Mouse (Mus musculus): ENCODE measurements at regions not wholly inside any gene's neighbourhood (a gene's known extent, or its start where the extent isn't known, plus 50 kb on each side); places are given as distances from the start of the nearest gene placed in this dataset.

DNA sequence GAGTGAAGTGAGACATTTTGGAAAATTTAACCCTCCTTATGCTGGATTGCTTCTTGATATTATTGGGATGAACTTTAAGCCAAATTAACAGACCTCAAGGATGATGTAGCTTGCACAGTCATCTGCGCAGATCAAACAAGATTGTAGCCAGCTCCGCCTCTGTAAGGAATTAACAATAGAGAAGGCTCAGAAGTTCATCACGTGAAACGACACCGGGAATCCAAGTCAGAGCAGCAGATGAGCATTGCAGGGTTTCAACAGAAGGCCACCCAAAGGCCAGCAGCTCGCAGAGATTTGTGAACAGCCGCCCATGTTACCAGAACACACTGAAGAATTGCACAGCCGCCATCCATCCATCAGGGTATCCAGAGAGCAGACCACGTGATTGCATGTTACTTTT is 391.1 kb downstream of the Med10 start:
- Histone ChIP-seq H3K9me3 (replicated peaks; ENCODE audit: low read length) (peaks cover 73% of the 10 kb centered on the region), H3K36me3 (replicated peaks in 1 of 2; ENCODE audit: control insufficient read depth in 1 of 2, insufficient read depth in 1 of 2, low read length in 1 of 2) (no peaks in the 10 kb centered on the region), H3K4me3 (replicated peaks in 1 of 3; ENCODE audit: low read depth in 2 of 3, low read length in 2 of 3, poor library complexity in 1 of 3) (no peak overlapping the region), H3K27ac (ENCODE audit: insufficient read depth, low read depth) (no peak overlapping the region), H3K9ac (ENCODE audit: insufficient read depth, low read depth) (no peak overlapping the region), H3K79me2 (replicated peaks; ENCODE audit: control insufficient read depth, extremely low read depth, insufficient read depth, poor library complexity, severe bottlenecking) (no peaks in the 10 kb centered on the region), H3K27me3 (replicated peaks) (no peaks in the 10 kb centered on the region), H3K4me2 (ENCODE audit: insufficient read depth, low read depth, poor library complexity, severe bottlenecking) (no peak overlapping the region), H3K4me1 (ENCODE audit: control insufficient read depth in 1 of 2, insufficient read depth in 2 of 2) (no peaks in the 10 kb centered on the region)
- in situ Hi-C loops (cut with MboI; ENCODE audit: low pct_ligation_motif_present, low pct_unique_long_range_greater_than_20kb, low sequenced_read_pairs) = no loop called here
- TF ChIP-seq CTCF (conservative IDR thresholded peaks at IDR 0.05 in 1 of 2, IDR thresholded peaks at IDR 0.05 in 1 of 2; ENCODE audit: low read depth in 2 of 2, low read length in 2 of 2) (no peak), MAX (IDR thresholded peaks at IDR 0.05; ENCODE audit: low read length) (no peak), MAZ (IDR thresholded peaks at IDR 0.05; ENCODE audit: low read depth, low read length) (no peak), CHD2 (IDR thresholded peaks at IDR 0.05; ENCODE audit: low read length) (no peak), ZC3H11A (IDR thresholded peaks at IDR 0.05; ENCODE audit: low read depth, low read length) (no peak), CHD1 (IDR thresholded peaks at IDR 0.05; ENCODE audit: low read depth, low read length) (no peak), KAT2A (IDR thresholded peaks at IDR 0.05; ENCODE audit: insufficient replicate concordance, low read length) (no peak), EP300 (IDR thresholded peaks at IDR 0.05; ENCODE audit: low read length) (no peak), ZNF384 (IDR thresholded peaks at IDR 0.05; ENCODE audit: low read depth, low read length) (no peak), POLR2A (IDR thresholded peaks at IDR 0.05; ENCODE audit: low read depth, low read length) (no peak), USF2 (conservative IDR thresholded peaks at IDR 0.05; ENCODE audit: low read depth, low read length) (no peak), NELFE (IDR thresholded peaks at IDR 0.05; ENCODE audit: low read depth, low read length) (no peak), SIN3A (IDR thresholded peaks at IDR 0.05; ENCODE audit: low read length) (no peak), ELF1 (IDR thresholded peaks at IDR 0.05; ENCODE audit: low read depth, low read length) (no peak), RAD21 (IDR thresholded peaks at IDR 0.05; ENCODE audit: low read depth, low read length) (no peak), MYC (IDR thresholded peaks at IDR 0.05; ENCODE audit: low read depth, low read length) (no peak), MAFK (IDR thresholded peaks at IDR 0.05; ENCODE audit: insufficient replicate concordance, low read length) (no peak)
- no peak for DNase-seq (ENCODE audit: extremely low read depth)
- dilution Hi-C loops (cut with MboI; ENCODE audit: extremely low pct_ligation_motif_present, extremely low pct_unique_long_range_greater_than_20kb, low sequenced_read_pairs) = no loop called here

GRCm38 (mm10) chr13:70195854-70196253 is 393.7 kb downstream of the Med10 start:
- Histone ChIP-seq H3K36me3 (replicated peaks in 1 of 2; ENCODE audit: control insufficient read depth in 1 of 2, insufficient read depth in 1 of 2, low read length in 1 of 2) (no peaks in the 10 kb centered on the region), H3K27ac (ENCODE audit: insufficient read depth, low read depth) (no peak overlapping the region), H3K79me2 (replicated peaks; ENCODE audit: control insufficient read depth, extremely low read depth, insufficient read depth, poor library complexity, severe bottlenecking) (no peaks in the 10 kb centered on the region), H3K4me1 (ENCODE audit: control insufficient read depth in 1 of 2, insufficient read depth in 2 of 2) (no peaks in the 10 kb centered on the region), H3K4me2 (ENCODE audit: insufficient read depth, low read depth, poor library complexity, severe bottlenecking) (no peak overlapping the region), H3K9ac (ENCODE audit: insufficient read depth, low read depth) (no peak overlapping the region), H3K4me3 (replicated peaks in 1 of 3; ENCODE audit: low read depth in 2 of 3, low read length in 2 of 3, poor library complexity in 1 of 3) (no peak overlapping the region), H3K27me3 (replicated peaks) (no peaks in the 10 kb centered on the region), H3K9me3 (replicated peaks; ENCODE audit: low read length) (peaks cover 66% of the 10 kb centered on the region)
- dilution Hi-C loops (cut with MboI; ENCODE audit: extremely low pct_ligation_motif_present, extremely low pct_unique_long_range_greater_than_20kb, low sequenced_read_pairs) (no loop called here), in situ Hi-C loops (cut with MboI; ENCODE audit: low pct_ligation_motif_present, low pct_unique_long_range_greater_than_20kb, low sequenced_read_pairs) (no loop called here)
- TF ChIP-seq JUND (conservative IDR thresholded peaks at IDR 0.05; ENCODE audit: low read depth, low read length) (no peak), BHLHE40 (IDR thresholded peaks at IDR 0.05; ENCODE audit: low read depth, low read length) (no peak), SIN3A (IDR thresholded peaks at IDR 0.05; ENCODE audit: low read length) (no peak), MEF2A (IDR thresholded peaks at IDR 0.05; ENCODE audit: borderline replicate concordance, low read depth, low read length) (no peak)
- DNase-seq (ENCODE audit: extremely low read depth) = no peak
